Mouse (Mus musculus): ENCODE results near the gene Ubl7.

DNA sequence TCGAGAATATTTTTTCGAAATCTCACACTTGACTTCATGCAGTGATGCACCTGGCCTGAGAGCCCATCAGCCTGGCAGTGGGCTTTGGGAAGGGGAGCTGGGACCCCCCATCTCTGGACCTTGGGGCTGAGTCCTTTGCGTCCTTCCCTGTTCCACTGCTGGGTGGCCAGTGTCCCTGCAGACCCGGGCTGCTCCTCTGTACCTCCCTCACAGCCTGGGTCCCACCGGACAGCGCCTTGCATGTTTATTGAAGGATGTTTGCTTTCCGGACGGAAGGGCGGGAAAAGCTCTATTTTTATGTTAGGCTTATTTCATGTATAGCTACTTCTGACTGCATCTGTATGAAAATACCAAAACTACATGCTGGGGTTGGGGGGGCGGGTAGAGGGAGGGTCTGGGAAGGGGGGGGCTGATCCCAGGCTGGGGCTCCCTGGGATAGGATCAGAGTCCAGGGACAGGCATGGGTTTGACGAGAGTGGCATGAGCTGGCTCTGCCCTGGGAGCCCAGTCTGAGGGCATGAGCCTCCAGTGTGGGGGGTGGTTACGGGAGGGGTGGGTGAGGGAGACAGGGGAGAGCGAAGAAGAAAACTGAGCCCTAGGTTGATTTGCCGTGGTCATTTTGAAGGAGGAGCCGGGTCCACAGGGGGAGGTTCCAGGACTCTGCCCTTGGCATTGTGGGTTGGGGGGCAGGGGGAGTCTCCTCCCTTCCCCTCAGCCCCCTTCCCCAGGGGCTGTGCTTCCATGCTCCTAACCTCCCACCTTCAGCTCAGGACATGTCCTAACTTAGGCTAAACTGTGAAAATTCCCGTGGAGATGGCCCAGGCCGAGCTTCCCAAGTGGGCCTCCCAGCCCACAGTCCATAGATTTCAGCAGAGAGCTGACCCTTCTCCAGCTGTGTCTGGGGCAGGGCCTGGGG is 51.3 kb downstream of the Ubl7 start:
- TF ChIP-seq MYOD1 (IDR thresholded peaks at IDR 0.05; ENCODE audit: control insufficient read depth in 1 of 3, insufficient read length in 2 of 3, low read depth in 2 of 3) (no peak), POLR2A (IDR thresholded peaks at IDR 0.05; ENCODE audit: insufficient read length, low read depth) (no peak), E2F4 (IDR thresholded peaks at IDR 0.05; ENCODE audit: insufficient read depth) (no peak), TCF12 (IDR thresholded peaks at IDR 0.05; ENCODE audit: insufficient read depth, poor library complexity, severe bottlenecking) (no peak)
